Mouse (Mus musculus) cerebellum, adult 2 months (tissue): ENCODE measurements at regions not wholly inside any gene's neighbourhood (a gene's known extent, or its start where the extent isn't known, plus 50 kb on each side); places are given as distances from the start of the nearest gene placed in this dataset.

Source experiments
- CTCF ChIP-seq: fragments of 200-500 bp; IDR thresholded peaks from 2 replicates; pipeline ENCODE4 v1.5.1; 2011; ENCODE audit warnings: low read depth, mild to moderate bottlenecking, control low read depth, low read length, moderate library complexity, borderline replicate concordance; ENCODE audit not compliant: insufficient read depth
- POLR2A ChIP-seq: fragments of 200-500 bp; IDR thresholded peaks from 2 replicates; pipeline ENCODE4 v1.6.1; 2011; ENCODE audit warnings: low read length, control low read depth, borderline replicate concordance; ENCODE audit not compliant: insufficient read depth

GRCm38 (mm10) chr5:38950520-38951288, 74.1 kb upstream of the Clnk start:
- TF ChIP-seq POLR2A (no peak), CTCF (no peak)
